In genomic region chr15:78913632-78914090, GRCm38 (mm10) we compare ENCODE assay signal across 8 mouse cellular contexts. TPM values are rescaled to one million over a fixed set of nuclear protein-coding genes. Genes with fewer than 3 reads are reported as not detected.
DNase-seq lines count a peak whose midpoint lies in the region; ATAC-seq and TF ChIP-seq lines count a peak whose summit lies in the region.

Gene Pdxp (plus strand): TSS chr15:78913919.

- H3K27me3 ChIP-seq in ES-Bruce4 (ENCODE audit: control insufficient read depth, insufficient read depth, low read length, poor library complexity, severe bottlenecking), result no peaks in the 10 kb centered on the region
- H3K27me3 ChIP-seq in forebrain, embryonic 10.5 days (ENCODE audit: poor library complexity, severe bottlenecking), result no peaks in the 10 kb centered on the region
- H3K27me3 ChIP-seq in heart, embryonic 15.5 days, result no peaks in the 10 kb centered on the region
- H3K27me3 ChIP-seq in liver, embryonic 12.5 days (replicated peaks), result no peaks in the 10 kb centered on the region
- no peaks in the 10 kb centered on the region for H3K27me3 ChIP-seq in stomach, embryonic 14.5 days (ENCODE audit: control insufficient read depth, insufficient read depth, low read length)

- peak; percentile 97 for DNase-seq in c-Kit-positive CD71-positive TER-119-negative erythroid progenitor cells, embryonic 14.5 days (ENCODE audit: low read depth)
- peak; percentile 99 for DNase-seq in forebrain, embryonic 10.5 days (ENCODE audit: extremely low spot score, low spot score)
- DNase-seq in kidney, postnatal 14 days, result peak; percentile 97
- peak; percentile 91 to 95 for DNase-seq in natural killer cell, adult 2 months (ENCODE audit: low spot score in 2 of 2)

- H3K36me3 ChIP-seq in ES-Bruce4 (ENCODE audit: control insufficient read depth, insufficient read depth, low read length, poor library complexity, severe bottlenecking), result peaks cover 3% of the 10 kb centered on the region; the same call in 1 of the 2 replicates
- H3K36me3 ChIP-seq in forebrain, embryonic 10.5 days (replicated peaks), result peaks cover 55% of the 10 kb centered on the region
- peaks cover 31% of the 10 kb centered on the region for H3K36me3 ChIP-seq in heart, embryonic 15.5 days
- peaks cover 61% of the 10 kb centered on the region for H3K36me3 ChIP-seq in liver, embryonic 12.5 days
- peaks cover 34% of the 10 kb centered on the region for H3K36me3 ChIP-seq in stomach, embryonic 14.5 days (ENCODE audit: control insufficient read depth, insufficient read depth, low read length)

- ATAC-seq in heart, embryonic 15.5 days (replicated peaks; ENCODE audit: insufficient number of reproducible peaks, insufficient read depth, low FRiP score, low read depth), result peak; percentile 91
- peak; percentile 87 for ATAC-seq in liver, embryonic 12.5 days
- peak; percentile 91 for ATAC-seq in stomach, embryonic 14.5 days (ENCODE audit: insufficient number of reproducible peaks, insufficient read depth, low FRiP score, low read depth)

- no peaks in the 10 kb centered on the region for H3K9me3 ChIP-seq in ES-Bruce4 (replicated peaks; ENCODE audit: control insufficient read depth, insufficient read depth, low read length, poor library complexity, severe bottlenecking)
- no peaks in the 10 kb centered on the region for H3K9me3 ChIP-seq in forebrain, embryonic 10.5 days
- no peaks in the 10 kb centered on the region for H3K9me3 ChIP-seq in heart, embryonic 15.5 days (replicated peaks)
- no peaks in the 10 kb centered on the region for H3K9me3 ChIP-seq in liver, embryonic 12.5 days (replicated peaks)
- H3K9me3 ChIP-seq in stomach, embryonic 14.5 days (ENCODE audit: control insufficient read depth, low read depth, low read length), result no peaks in the 10 kb centered on the region

- H3K4me3 ChIP-seq in ES-Bruce4 (ENCODE audit: low read depth, low read length), result peak within 1 kb of the TSS; percentile 78
- H3K4me3 ChIP-seq in forebrain, embryonic 10.5 days, result peak within 1 kb of the TSS; percentile 90
- peak within 1 kb of the TSS; percentile 74 for H3K4me3 ChIP-seq in heart, embryonic 15.5 days
- H3K4me3 ChIP-seq in liver, embryonic 12.5 days, result peak within 1 kb of the TSS; percentile 71
- peak within 1 kb of the TSS; percentile 70 for H3K4me3 ChIP-seq in stomach, embryonic 14.5 days (ENCODE audit: low read depth, low read length)

- no peak within 1 kb of the TSS for H3K27ac ChIP-seq in ES-Bruce4 (ENCODE audit: insufficient read depth, low read length)
- peak within 1 kb of the TSS; percentile 96 for H3K27ac ChIP-seq in forebrain, embryonic 10.5 days
- H3K27ac ChIP-seq in heart, embryonic 15.5 days, result peak within 1 kb of the TSS; percentile 83
- peak within 1 kb of the TSS; percentile 83 for H3K27ac ChIP-seq in liver, embryonic 12.5 days
- H3K27ac ChIP-seq in stomach, embryonic 14.5 days (ENCODE audit: low read length), result peak within 1 kb of the TSS; percentile 91

- peak within 1 kb of the TSS; percentile 37 for H3K9ac ChIP-seq in ES-Bruce4 (ENCODE audit: low read depth, poor library complexity, severe bottlenecking)
- peak within 1 kb of the TSS; percentile 76 for H3K9ac ChIP-seq in heart, embryonic 15.5 days
- H3K9ac ChIP-seq in liver, embryonic 12.5 days, result peak within 1 kb of the TSS; percentile 81
- H3K9ac ChIP-seq in stomach, embryonic 14.5 days (replicated peaks; ENCODE audit: low read depth, low read length), result peak within 1 kb of the TSS; percentile 74

- under 1% methylated on average over 51 of the region's 51 CpGs for WGBS in forebrain, embryonic 10.5 days
- 0% methylated on average over 51 of the region's 51 CpGs for WGBS in heart, embryonic 15.5 days
- under 1% methylated on average over 51 of the region's 51 CpGs for WGBS in liver, embryonic 12.5 days (ENCODE audit: insufficient replicate concordance)
- under 1% methylated on average over 50 of the region's 51 CpGs for WGBS in stomach, embryonic 14.5 days

- TF ChIP-seq CTCF in ES-Bruce4 (IDR thresholded peaks at IDR 0.05; ENCODE audit: low read depth, low read length), result no peak

- H3K4me2 ChIP-seq in heart, embryonic 15.5 days, result peak within 1 kb of the TSS; percentile 100
- H3K4me2 ChIP-seq in liver, embryonic 12.5 days, result peak within 1 kb of the TSS; percentile 100
- peak within 1 kb of the TSS; percentile 97 for H3K4me2 ChIP-seq in stomach, embryonic 14.5 days (replicated peaks; ENCODE audit: low read depth, low read length)

- H3K4me1 ChIP-seq in ES-Bruce4 (ENCODE audit: control insufficient read depth, insufficient read depth, low read length), result peaks cover 3% of the 10 kb centered on the region
- H3K4me1 ChIP-seq in forebrain, embryonic 10.5 days, result peaks cover 55% of the 10 kb centered on the region
- H3K4me1 ChIP-seq in heart, embryonic 15.5 days (replicated peaks), result peaks cover 32% of the 10 kb centered on the region
- peaks cover 60% of the 10 kb centered on the region for H3K4me1 ChIP-seq in liver, embryonic 12.5 days
- peaks cover 19% of the 10 kb centered on the region for H3K4me1 ChIP-seq in stomach, embryonic 14.5 days (ENCODE audit: control insufficient read depth, insufficient read depth, low read length)

- TF ChIP-seq EP300 in ES-Bruce4 (IDR thresholded peaks at IDR 0.05; ENCODE audit: insufficient read depth, low read depth, low read length), result no peak

- TF ChIP-seq POLR2A in ES-Bruce4 (IDR thresholded peaks at IDR 0.05; ENCODE audit: insufficient read depth, low read length), result peak; percentile 49

RNA-seq across cellular contexts. Expression of gene Pdxp, which starts in this region (rescaled TPM):
- polyA plus RNA-seq in ES-Bruce4 (2011; ENCODE audit: insufficient read depth, insufficient read length, low read depth, missing spikeins), result 22.8 and 28.0 TPM in 2 replicates
- 26.1 and 26.9 TPM in 2 replicates for polyA plus RNA-seq in forebrain, embryonic 10.5 days (2016; fragmentation: Nextera tagmentation; extraction: Ambion mirVana)
- polyA plus RNA-seq in heart, embryonic 15.5 days (2015; fragmentation: Nextera tagmentation; extraction: Ambion mirVana), result 16.2 and 20.4 TPM in 2 replicates
- polyA plus RNA-seq in liver, embryonic 12.5 days (2016; fragmentation: Nextera tagmentation; extraction: Ambion mirVana), result 17.1 and 17.4 TPM in 2 replicates
- 15.7 and 17.9 TPM in 2 replicates for polyA plus RNA-seq in stomach, embryonic 14.5 days (2014; fragmentation: Nextera tagmentation; extraction: Ambion mirVana)
